ENCODE assay signal across 9 mouse cellular contexts in genomic region chr4:133301802-133302201, GRCm38 (mm10). TPM values are rescaled to one million over a fixed set of nuclear protein-coding genes. Genes with fewer than 3 reads are reported as not detected.
DNase-seq lines count a peak whose midpoint lies in the region; ATAC-seq and TF ChIP-seq lines count a peak whose summit lies in the region.
"Had no signal": no experiment of that assay in that cellular context is flagged by ENCODE, and none has a peak within 500 bp of the region (broad histone marks: within the 10 kb centered on the region; RNA-seq: fewer than 3 reads in every experiment).

No protein-coding gene starts in this region.

- H3K4me3 ChIP-seq in heart, embryonic 11.5 days (ENCODE audit: low read depth, low read length), result no peak overlapping the region
- no peak overlapping the region for H3K4me3 ChIP-seq in small intestine, adult 2 months (ENCODE audit: low read depth, low read length)
- H3K4me3 ChIP-seq: limb, embryonic 12.5 days had no signal

- peak; percentile 88; the same call in 1 of the 2 replicates for TF ChIP-seq CTCF in small intestine, adult 2 months (IDR thresholded peaks at IDR 0.05; ENCODE audit: extremely low read depth, insufficient read length, insufficient replicate concordance, low read depth, low read length)

- peak; percentile 95 for DNase-seq in heart, adult 11 months
- peak; percentile 71 for DNase-seq in MN1 (ENCODE audit: low spot score)
- peak; percentile 94 to 96 for DNase-seq in cerebellum, postnatal 10 days
- peak; percentile 80 for DNase-seq in gastrocnemius, postnatal 10 days
- peak; percentile 57 to 86 for DNase-seq in layer of hippocampus, adult 18-20 months (ENCODE audit: low spot score in 2 of 2)
- DNase-seq in lung, postnatal 25 days (ENCODE audit: low spot score), result peak; percentile 59

- no peak for TF ChIP-seq POLR2A in small intestine, adult 2 months (IDR thresholded peaks at IDR 0.05; ENCODE audit: low read depth, low read length)

- H3K4me1 ChIP-seq in heart, embryonic 11.5 days (ENCODE audit: control insufficient read depth, insufficient read depth, low read length), result peaks cover 13% of the 10 kb centered on the region
- no peaks in the 10 kb centered on the region for H3K4me1 ChIP-seq in small intestine, adult 2 months (ENCODE audit: control insufficient read depth, insufficient read depth, insufficient read length, low read length)

- no peaks in the 10 kb centered on the region for H3K9me3 ChIP-seq in heart, embryonic 11.5 days (replicated peaks; ENCODE audit: control insufficient read depth, low read length)
- H3K9me3 ChIP-seq: limb, embryonic 12.5 days had no signal

- H3K9ac ChIP-seq in heart, embryonic 11.5 days (ENCODE audit: low read depth, low read length), result no peak overlapping the region; the same call in 1 of the 2 replicates
- H3K9ac ChIP-seq: limb, embryonic 12.5 days had no signal

- 26% methylated on average over 4 of the region's 4 CpGs for WGBS in heart, embryonic 11.5 days (ENCODE audit: insufficient replicate concordance)
- WGBS in small intestine, adult 2 months, result 29% methylated on average over 4 of the region's 4 CpGs

- H3K36me3 ChIP-seq in heart, embryonic 11.5 days (ENCODE audit: control insufficient read depth, insufficient read depth, low read length), result peaks cover 7% of the 10 kb centered on the region; the same call in 1 of the 2 replicates
- peaks cover 42% of the 10 kb centered on the region for H3K36me3 ChIP-seq in small intestine, adult 2 months (ENCODE audit: control insufficient read depth, insufficient read depth, low read length)

- no peaks in the 10 kb centered on the region for H3K27me3 ChIP-seq in heart, embryonic 11.5 days (ENCODE audit: control insufficient read depth, insufficient read depth, low read length)
- H3K27me3 ChIP-seq in small intestine, adult 2 months (ENCODE audit: control insufficient read depth, insufficient read depth, low read length), result no peaks in the 10 kb centered on the region
- H3K27me3 ChIP-seq: limb, embryonic 12.5 days had no signal

- H3K4me2 ChIP-seq in heart, embryonic 11.5 days, result no peak overlapping the region
- H3K4me2 ChIP-seq: limb, embryonic 12.5 days had no signal

- no peak for ATAC-seq in heart, embryonic 11.5 days (replicated peaks; ENCODE audit: insufficient number of reproducible peaks, low FRiP score, low TSS enrichment)

- no peak overlapping the region for H3K27ac ChIP-seq in heart, embryonic 11.5 days (ENCODE audit: low read depth, low read length)
- H3K27ac ChIP-seq in small intestine, adult 2 months (ENCODE audit: insufficient read depth, low read depth, low read length), result no peak overlapping the region
- H3K27ac ChIP-seq: limb, embryonic 12.5 days had no signal

RNA-seq across cellular contexts. Expression of gene Tmem222, which starts 24.2 kb away (rescaled TPM):
- polyA plus RNA-seq in heart, embryonic 11.5 days (2014; fragmentation: Nextera tagmentation; extraction: Ambion mirVana), result 57.5 and 64.9 TPM in 2 replicates
- 10 to 100 TPM; 23.6 to 25.9 TPM for total RNA-seq in gastrocnemius, postnatal 10 days (2021)
- total RNA-seq in layer of hippocampus, adult 18-20 months (2021), result 10 to 100 TPM; 92.1 to 96.1 TPM
- 26.2 and 58.0 TPM in 2 replicates for polyA plus RNA-seq in small intestine, adult 2 months (2012; rRNA removed)

RNA-seq across cellular contexts. Expression of gene Sytl1, which starts 38.9 kb away (rescaled TPM):
- polyA plus RNA-seq in heart, embryonic 11.5 days (2014; fragmentation: Nextera tagmentation; extraction: Ambion mirVana), result 0.11 and 0.42 TPM in 2 replicates
- total RNA-seq in gastrocnemius, postnatal 10 days (2021), result 1 to 10 TPM; 1.1 to 1.4 TPM
- 1 to 10 TPM in 1 of 2 experiments, under 1 TPM in 1; 0.68 to 1.6 TPM for total RNA-seq in layer of hippocampus, adult 18-20 months (2021)
- 10.9 and 12.7 TPM in 2 replicates for polyA plus RNA-seq in small intestine, adult 2 months (2012; rRNA removed)

RNA-seq across cellular contexts. Expression of gene Wdtc1, which starts 51.5 kb away (rescaled TPM):
- polyA plus RNA-seq in heart, embryonic 11.5 days (2014; fragmentation: Nextera tagmentation; extraction: Ambion mirVana), result 13.3 and 15.5 TPM in 2 replicates
- total RNA-seq in gastrocnemius, postnatal 10 days (2021), result 10 to 100 TPM; 48.9 to 49.0 TPM
- 10 to 100 TPM; 79.6 to 83.1 TPM for total RNA-seq in layer of hippocampus, adult 18-20 months (2021)
- 49.3 and 90.5 TPM in 2 replicates for polyA plus RNA-seq in small intestine, adult 2 months (2012; rRNA removed)
